21 mouse cellular contexts compared by ENCODE assay signal in genomic region chr19:58259250-58259649, GRCm38 (mm10).
DNase-seq lines count a peak whose midpoint lies in the region; ATAC-seq and TF ChIP-seq lines count a peak whose summit lies in the region.
"Had no signal": no experiment of that assay in that cellular context is flagged by ENCODE, and none has a peak within 500 bp of the region (broad histone marks: within the 10 kb centered on the region; RNA-seq: fewer than 3 reads in every experiment).

No protein-coding gene starts in this region.

- H3K27ac ChIP-seq in forebrain, embryonic 12.5 days = no peak overlapping the region
- no peak overlapping the region for H3K27ac ChIP-seq in forebrain, postnatal 0 days (ENCODE audit: low read depth, low read length)
- no peak overlapping the region for H3K27ac ChIP-seq in intestine, embryonic 15.5 days
- H3K27ac ChIP-seq: heart, embryonic 13.5 days; hindbrain, embryonic 10.5 days; limb, embryonic 10.5 days; liver, embryonic 13.5 days had no signal

- DNase-seq in forebrain, postnatal 0 days = no peak
- peak; percentile 75 for DNase-seq in NIH3T3 (ENCODE audit: low read depth)
- no peak for DNase-seq in thymus, postnatal 14 days
- DNase-seq in retina, postnatal 1 day = no peak
- DNase-seq in urinary bladder, postnatal 14 days (ENCODE audit: low spot score) = no peak
- DNase-seq: cerebellum, adult 11 months; cerebellum, postnatal 25 days; gastrocnemius, postnatal 36 days; kidney, adult 11 months; kidney, postnatal 4 days; liver, embryonic 13.5 days; right cerebral cortex, postnatal 14 days; thymus, postnatal 25 days had no signal

- peak; percentile 14; the same call in 1 of the 2 replicates for ATAC-seq in forebrain, embryonic 12.5 days (ENCODE audit: low FRiP score)
- no peak for ATAC-seq in forebrain, postnatal 0 days
- peak; percentile 49; the same call in 1 of the 2 replicates for ATAC-seq in intestine, embryonic 15.5 days
- peak; percentile 85 for ATAC-seq in megakaryocyte, adult 5-6 weeks (ENCODE audit: poor library complexity, severe bottlenecking)
- ATAC-seq: midbrain, embryonic 16.5 days had no signal

- peaks cover 14% of the 10 kb centered on the region for H3K4me1 ChIP-seq in forebrain, embryonic 12.5 days
- no peaks in the 10 kb centered on the region for H3K4me1 ChIP-seq in forebrain, postnatal 0 days (ENCODE audit: insufficient read depth)
- no peaks in the 10 kb centered on the region for H3K4me1 ChIP-seq in intestine, embryonic 15.5 days (replicated peaks)
- H3K4me1 ChIP-seq: liver, embryonic 13.5 days; megakaryocyte, embryonic 14.5 days had no signal

- H3K4me2 ChIP-seq in forebrain, embryonic 12.5 days = no peak overlapping the region
- no peak overlapping the region for H3K4me2 ChIP-seq in forebrain, postnatal 0 days (ENCODE audit: low read depth)
- H3K4me2 ChIP-seq in intestine, embryonic 15.5 days (replicated peaks) = no peak overlapping the region
- H3K4me2 ChIP-seq: heart, embryonic 13.5 days; liver, embryonic 13.5 days had no signal

- H3K27me3 ChIP-seq in forebrain, embryonic 12.5 days = peaks cover 13% of the 10 kb centered on the region; the same call in 1 of the 2 replicates
- H3K27me3 ChIP-seq in forebrain, postnatal 0 days (ENCODE audit: insufficient read depth, low read length) = no peaks in the 10 kb centered on the region
- H3K27me3 ChIP-seq in intestine, embryonic 15.5 days (replicated peaks) = no peaks in the 10 kb centered on the region
- H3K27me3 ChIP-seq: liver, embryonic 13.5 days had no signal

- no peaks in the 10 kb centered on the region for H3K36me3 ChIP-seq in forebrain, embryonic 12.5 days (replicated peaks)
- H3K36me3 ChIP-seq in forebrain, postnatal 0 days (ENCODE audit: insufficient read depth) = no peaks in the 10 kb centered on the region
- no peaks in the 10 kb centered on the region for H3K36me3 ChIP-seq in intestine, embryonic 15.5 days
- H3K36me3 ChIP-seq: heart, embryonic 13.5 days; limb, embryonic 10.5 days; liver, embryonic 13.5 days had no signal

- H3K9me3 ChIP-seq in forebrain, embryonic 12.5 days = no peaks in the 10 kb centered on the region
- H3K9me3 ChIP-seq in forebrain, postnatal 0 days (ENCODE audit: low read length) = no peaks in the 10 kb centered on the region
- no peaks in the 10 kb centered on the region for H3K9me3 ChIP-seq in intestine, embryonic 15.5 days
- H3K9me3 ChIP-seq: heart, embryonic 13.5 days; hindbrain, embryonic 10.5 days; limb, embryonic 10.5 days; liver, embryonic 13.5 days had no signal

- H3K4me3 ChIP-seq in forebrain, embryonic 12.5 days (replicated peaks) = no peak overlapping the region
- H3K4me3 ChIP-seq in forebrain, postnatal 0 days (ENCODE audit: low read depth, low read length) = no peak overlapping the region
- H3K4me3 ChIP-seq in intestine, embryonic 15.5 days (replicated peaks) = no peak overlapping the region
- H3K4me3 ChIP-seq: heart, embryonic 13.5 days; hindbrain, embryonic 10.5 days; limb, embryonic 10.5 days; liver, embryonic 13.5 days; megakaryocyte, embryonic 14.5 days had no signal

- no peak for TF ChIP-seq CTCF in forebrain, postnatal 0 days (IDR thresholded peaks at IDR 0.05; ENCODE audit: low read depth)

- 59% methylated on average over 2 of the region's 2 CpGs for WGBS in forebrain, embryonic 12.5 days
- WGBS in forebrain, postnatal 0 days = 44% methylated on average over 2 of the region's 2 CpGs
- WGBS in intestine, embryonic 15.5 days = 48% methylated on average over 2 of the region's 2 CpGs

- H3K9ac ChIP-seq in forebrain, embryonic 12.5 days = no peak overlapping the region
- H3K9ac ChIP-seq in forebrain, postnatal 0 days = no peak overlapping the region
- H3K9ac ChIP-seq in intestine, embryonic 15.5 days = no peak overlapping the region
- H3K9ac ChIP-seq: heart, embryonic 13.5 days; liver, embryonic 13.5 days had no signal
